Mouse (Mus musculus): ENCODE measurements at regions not wholly inside any gene's neighbourhood (a gene's known extent, or its start where the extent isn't known, plus 50 kb on each side); places are given as distances from the start of the nearest gene placed in this dataset.

DNA sequence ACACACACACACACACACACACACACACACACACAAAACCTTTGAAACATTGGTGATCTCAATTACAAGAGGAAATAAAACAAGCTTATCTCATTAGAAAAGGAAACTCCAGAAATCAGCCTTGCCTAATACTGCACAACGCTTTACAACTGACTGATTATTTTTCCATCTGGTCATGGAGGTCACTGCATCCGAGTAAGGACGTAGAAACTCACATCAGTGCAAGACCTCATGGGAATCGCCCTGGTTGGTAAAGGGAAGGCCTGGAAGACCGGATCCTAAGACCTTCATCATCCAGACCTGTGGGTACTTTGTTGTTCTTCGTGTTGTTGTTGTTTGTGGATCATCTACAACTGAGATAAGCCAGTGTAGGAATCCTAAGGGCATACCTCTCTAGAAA lies 77.8 kb upstream of the Sestd1 start:
- 86% methylated on average over 6 of the region's 6 CpGs for WGBS
- Histone ChIP-seq H3K36me3 (ENCODE audit: control insufficient read depth, insufficient read depth, low read length) (no peaks in the 10 kb centered on the region), H3K4me1 (replicated peaks; ENCODE audit: control insufficient read depth, insufficient read depth, low read length) (no peaks in the 10 kb centered on the region), H3K27me3 (ENCODE audit: control insufficient read depth, insufficient read depth, low read length) (no peaks in the 10 kb centered on the region), H3K27ac (ENCODE audit: control insufficient read depth, insufficient read depth, low read length) (no peak overlapping the region), H3K4me3 (ENCODE audit: control insufficient read depth, insufficient read depth, low read length) (no peak overlapping the region)
- DNase-seq: no peak
- no peak for TF ChIP-seq POLR2A (IDR thresholded peaks at IDR 0.05; ENCODE audit: control insufficient read depth, extremely low read depth, insufficient read depth, low read length, poor library complexity)
- TF ChIP-seq CTCF (IDR thresholded peaks at IDR 0.05; ENCODE audit: borderline replicate concordance, control insufficient read depth, extremely low read depth, insufficient read depth, low read length, poor library complexity): no peak

DNA sequence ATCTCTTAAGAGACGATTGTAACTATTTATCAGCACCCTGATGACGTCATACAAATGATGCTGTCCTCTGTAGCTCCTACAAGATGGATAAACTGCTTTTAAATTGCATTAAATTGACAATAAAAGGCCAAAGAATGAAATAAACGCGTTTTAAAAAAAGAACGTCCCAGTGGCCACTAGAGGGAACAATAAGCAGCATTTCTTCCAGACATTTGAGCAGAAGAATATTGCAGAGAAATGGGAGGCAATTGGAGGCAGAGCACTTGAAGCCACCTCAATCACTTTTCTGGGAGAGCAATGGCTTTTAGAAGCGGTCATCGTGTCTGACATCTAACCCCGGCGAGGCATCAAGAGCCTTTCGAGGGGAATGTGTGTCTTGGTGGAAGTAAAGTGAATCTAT lies 76.4 kb upstream of the Sestd1 start:
- Histone ChIP-seq H3K27me3 (ENCODE audit: control insufficient read depth, insufficient read depth, low read length) (no peaks in the 10 kb centered on the region), H3K4me3 (ENCODE audit: control insufficient read depth, insufficient read depth, low read length) (no peak overlapping the region), H3K4me1 (replicated peaks; ENCODE audit: control insufficient read depth, insufficient read depth, low read length) (no peaks in the 10 kb centered on the region), H3K27ac (ENCODE audit: control insufficient read depth, insufficient read depth, low read length) (no peak overlapping the region), H3K36me3 (ENCODE audit: control insufficient read depth, insufficient read depth, low read length) (no peaks in the 10 kb centered on the region)
- no peak for TF ChIP-seq POLR2A (IDR thresholded peaks at IDR 0.05; ENCODE audit: control insufficient read depth, extremely low read depth, insufficient read depth, low read length, poor library complexity)
- no peak for TF ChIP-seq CTCF (IDR thresholded peaks at IDR 0.05; ENCODE audit: borderline replicate concordance, control insufficient read depth, extremely low read depth, insufficient read depth, low read length, poor library complexity)
- 78% methylated on average over 10 of the region's 10 CpGs for WGBS
- no peak for DNase-seq

DNA sequence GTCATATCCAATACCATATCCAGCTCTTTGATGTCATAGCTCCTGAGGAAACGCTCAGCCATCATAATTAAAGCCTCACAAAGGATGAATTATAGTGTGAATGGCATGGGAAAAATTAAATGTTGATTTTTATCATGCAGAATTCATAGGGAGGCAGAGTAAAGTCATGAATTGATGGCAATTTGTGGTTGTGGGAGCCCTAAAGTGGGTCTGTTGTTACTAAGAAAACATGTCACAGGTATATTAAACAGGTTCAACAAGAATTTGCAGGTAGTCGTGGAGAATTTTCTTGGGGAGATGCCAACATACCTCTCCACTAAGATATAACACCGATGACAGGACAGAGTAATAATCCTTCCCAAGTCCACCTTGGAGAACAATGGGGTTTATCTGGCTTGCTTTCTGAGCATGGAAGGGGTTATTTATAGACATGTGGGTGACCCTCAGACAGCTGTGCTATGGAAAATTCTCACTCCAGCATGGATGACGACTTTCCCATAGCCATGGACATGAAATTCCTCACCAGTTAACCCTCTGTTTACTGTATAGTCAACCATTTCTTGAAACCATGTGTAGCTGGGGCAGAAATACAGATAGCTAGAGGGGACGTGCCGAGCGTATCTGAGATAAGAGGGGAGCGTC lies 71.7 kb upstream of the Sestd1 start:
- Histone ChIP-seq H3K27ac (ENCODE audit: control insufficient read depth, insufficient read depth, low read length) (no peak overlapping the region), H3K4me3 (ENCODE audit: control insufficient read depth, insufficient read depth, low read length) (no peak overlapping the region), H3K4me1 (replicated peaks; ENCODE audit: control insufficient read depth, insufficient read depth, low read length) (no peaks in the 10 kb centered on the region), H3K36me3 (ENCODE audit: control insufficient read depth, insufficient read depth, low read length) (no peaks in the 10 kb centered on the region), H3K27me3 (ENCODE audit: control insufficient read depth, insufficient read depth, low read length) (no peaks in the 10 kb centered on the region)
- 87% methylated on average over 8 of the region's 8 CpGs for WGBS
- TF ChIP-seq POLR2A (IDR thresholded peaks at IDR 0.05; ENCODE audit: control insufficient read depth, extremely low read depth, insufficient read depth, low read length, poor library complexity) (no peak), CTCF (IDR thresholded peaks at IDR 0.05; ENCODE audit: borderline replicate concordance, control insufficient read depth, extremely low read depth, insufficient read depth, low read length, poor library complexity) (no peak)
- DNase-seq: no peak

DNA sequence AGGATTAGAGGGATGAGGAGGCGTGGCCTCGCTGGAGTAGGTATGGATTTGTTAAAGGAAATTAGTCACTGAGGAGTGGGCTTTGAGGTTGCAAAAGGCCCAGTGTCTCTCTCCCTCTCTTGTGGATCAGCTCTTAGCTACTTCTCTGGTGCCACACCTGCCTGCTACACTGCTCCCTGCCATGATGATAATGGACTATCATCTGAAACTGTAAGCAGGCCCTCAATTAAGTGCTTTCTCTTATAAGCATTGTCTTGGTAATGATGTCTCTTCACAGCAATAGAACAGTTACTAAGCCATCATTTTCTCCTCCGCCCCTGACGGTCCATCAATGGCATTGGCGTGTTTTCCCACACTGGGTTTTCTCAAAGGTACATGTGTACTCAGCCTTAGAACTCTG lies 66.6 kb upstream of the Sestd1 start:
- no peaks in the 10 kb centered on the region for H3K4me1 ChIP-seq (replicated peaks; ENCODE audit: control insufficient read depth, insufficient read depth, low read length)
- no peak overlapping the region for H3K27ac ChIP-seq (ENCODE audit: control insufficient read depth, insufficient read depth, low read length)
- TF ChIP-seq CTCF (IDR thresholded peaks at IDR 0.05; ENCODE audit: borderline replicate concordance, control insufficient read depth, extremely low read depth, insufficient read depth, low read length, poor library complexity) (no peak), POLR2A (IDR thresholded peaks at IDR 0.05; ENCODE audit: control insufficient read depth, extremely low read depth, insufficient read depth, low read length, poor library complexity) (no peak)
- H3K4me3 ChIP-seq (ENCODE audit: control insufficient read depth, insufficient read depth, low read length): no peak overlapping the region
- H3K27me3 ChIP-seq (ENCODE audit: control insufficient read depth, insufficient read depth, low read length): no peaks in the 10 kb centered on the region
- DNase-seq: no peak
- WGBS: 98% methylated on average over 5 of the region's 5 CpGs
- H3K36me3 ChIP-seq (ENCODE audit: control insufficient read depth, insufficient read depth, low read length): no peaks in the 10 kb centered on the region

DNA sequence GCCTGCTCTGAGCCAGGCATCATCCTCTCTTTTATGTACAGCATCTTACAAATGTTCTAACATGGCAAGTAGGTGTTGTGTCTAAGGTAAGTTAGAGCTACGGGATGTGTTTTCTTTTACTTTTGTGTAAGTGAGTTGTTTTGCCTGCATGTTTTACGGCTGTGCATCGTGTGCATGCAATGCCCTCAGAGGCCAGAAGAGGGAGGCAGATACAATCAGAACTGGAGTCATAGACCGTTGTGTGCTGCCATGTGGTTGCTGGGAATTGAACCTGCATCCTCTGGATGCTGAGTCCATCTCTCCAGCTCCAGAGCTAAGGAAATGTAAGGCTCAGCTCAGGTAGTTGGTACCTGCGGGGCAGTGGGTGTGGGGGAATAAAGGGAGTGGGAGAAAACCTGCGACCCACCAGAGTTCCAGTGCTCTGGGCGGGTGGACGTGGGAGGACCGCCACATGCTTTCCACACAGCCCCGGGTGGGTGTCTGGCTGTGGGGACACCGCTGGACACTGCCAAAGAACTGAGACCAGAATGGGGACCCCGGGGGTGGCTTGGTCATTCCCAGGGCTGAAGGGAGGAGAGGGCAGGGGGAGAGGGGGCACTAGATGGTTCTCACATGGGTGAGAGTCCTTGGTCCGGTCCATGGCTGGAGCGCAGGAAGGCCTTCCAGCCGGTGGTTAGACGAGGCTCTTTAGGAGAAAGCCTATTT lies 63.5 kb upstream of the Sestd1 start:
- no peaks in the 10 kb centered on the region for H3K4me1 ChIP-seq (replicated peaks; ENCODE audit: control insufficient read depth, insufficient read depth, low read length)
- DNase-seq: peak; percentile 9
- TF ChIP-seq POLR2A (IDR thresholded peaks at IDR 0.05; ENCODE audit: control insufficient read depth, extremely low read depth, insufficient read depth, low read length, poor library complexity) (no peak), CTCF (IDR thresholded peaks at IDR 0.05; ENCODE audit: borderline replicate concordance, control insufficient read depth, extremely low read depth, insufficient read depth, low read length, poor library complexity) (no peak; the same call in 1 of the 2 replicates)
- H3K4me3 ChIP-seq (ENCODE audit: control insufficient read depth, insufficient read depth, low read length): no peak overlapping the region
- H3K36me3 ChIP-seq (ENCODE audit: control insufficient read depth, insufficient read depth, low read length): no peaks in the 10 kb centered on the region
- no peak overlapping the region for H3K27ac ChIP-seq (ENCODE audit: control insufficient read depth, insufficient read depth, low read length)
- H3K27me3 ChIP-seq (ENCODE audit: control insufficient read depth, insufficient read depth, low read length): no peaks in the 10 kb centered on the region
- WGBS: 96% methylated on average over 16 of the region's 16 CpGs

DNA sequence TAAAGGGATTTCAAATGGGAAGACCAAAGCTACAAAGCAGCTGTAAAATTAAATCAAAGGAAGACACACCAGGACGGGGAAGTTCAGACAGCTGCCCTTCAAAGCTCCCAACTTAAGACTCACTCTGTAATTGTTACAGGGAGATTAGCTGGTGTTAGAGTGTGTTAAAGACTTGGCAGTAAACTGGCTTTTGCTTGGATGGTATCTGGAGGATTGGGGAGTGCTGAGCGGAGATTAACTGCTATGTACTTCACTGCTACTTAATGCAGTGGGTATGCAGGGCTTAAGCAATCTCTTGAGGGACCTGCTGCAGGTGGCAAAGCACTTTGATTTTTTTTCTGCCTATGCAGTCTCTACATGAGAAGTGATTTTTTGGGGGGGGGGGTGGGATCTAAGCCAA lies 62.0 kb upstream of the Sestd1 start:
- Histone ChIP-seq H3K4me3 (ENCODE audit: control insufficient read depth, insufficient read depth, low read length) (no peak overlapping the region), H3K27me3 (ENCODE audit: control insufficient read depth, insufficient read depth, low read length) (no peaks in the 10 kb centered on the region), H3K36me3 (ENCODE audit: control insufficient read depth, insufficient read depth, low read length) (no peaks in the 10 kb centered on the region), H3K27ac (ENCODE audit: control insufficient read depth, insufficient read depth, low read length) (no peak overlapping the region), H3K4me1 (replicated peaks; ENCODE audit: control insufficient read depth, insufficient read depth, low read length) (no peaks in the 10 kb centered on the region)
- TF ChIP-seq POLR2A (IDR thresholded peaks at IDR 0.05; ENCODE audit: control insufficient read depth, extremely low read depth, insufficient read depth, low read length, poor library complexity) (no peak), CTCF (IDR thresholded peaks at IDR 0.05; ENCODE audit: borderline replicate concordance, control insufficient read depth, extremely low read depth, insufficient read depth, low read length, poor library complexity) (no peak)
- no peak for DNase-seq
- 52% methylated on average over 2 of the region's 2 CpGs for WGBS

Measured in thymus, adult 2 months (tissue).